Mouse (Mus musculus) myocyte (in vitro differentiated cells): ENCODE measurements around the gene Olfr218.
"Not testable (repeated sequence)": the region's sequence is repeated elsewhere in the genome, so short reads cannot be mapped to it uniquely, and the experiment has no call there.

Experiments used
- CEBPB ChIP-seq: IDR thresholded peaks from 2 replicates; pipeline ENCODE4 v1.6.1; 2011; ENCODE audit warnings: mild to moderate bottlenecking, moderate library complexity; ENCODE audit not compliant: poor library complexity, insufficient read depth, severe bottlenecking
- E2F4 ChIP-seq: IDR thresholded peaks from one replicate; pipeline ENCODE4 v1.6.1; 2011; ENCODE audit warnings: mild to moderate bottlenecking, control low read depth, moderate library complexity; ENCODE audit not compliant: insufficient read depth
- MYOD1 ChIP-seq, 3 experiments: IDR thresholded peaks; one replicate each; pipeline ENCODE4 v1.6.1; 2011; ENCODE audit warnings: control low read depth in 2 of 3, low read depth in 2 of 3, mild to moderate bottlenecking in 2 of 3, moderate library complexity in 1 of 3; ENCODE audit not compliant: insufficient read length in 2 of 3, control insufficient read depth in 1 of 3
- MYOG ChIP-seq, 3 experiments: IDR thresholded peaks; one replicate each; pipeline ENCODE4 v1.6.1; 2011; ENCODE audit warnings: control low read depth in 2 of 3, low read depth in 2 of 3, mild to moderate bottlenecking in 2 of 3; ENCODE audit not compliant: insufficient read length in 2 of 3, control insufficient read depth in 1 of 3, insufficient read depth in 1 of 3
- POLR2A ChIP-seq: IDR thresholded peaks from one replicate; pipeline ENCODE4 v1.6.1; 2011; ENCODE audit warnings: low read depth, mild to moderate bottlenecking, control low read depth, moderate library complexity; ENCODE audit not compliant: insufficient read length
- POLR2AphosphoS2 ChIP-seq: IDR thresholded peaks from one replicate; pipeline ENCODE4 v1.6.1; 2011; ENCODE audit warnings: low read depth, control low read depth; ENCODE audit not compliant: insufficient read length
- SRF ChIP-seq: IDR thresholded peaks from one replicate; pipeline ENCODE4 v1.6.1; 2011; ENCODE audit warnings: low read depth; ENCODE audit not compliant: control insufficient read depth, insufficient read length
- TCF12 ChIP-seq: IDR thresholded peaks from one replicate; pipeline ENCODE4 v1.6.1; 2011; ENCODE audit warnings: mild to moderate bottlenecking, control low read depth; ENCODE audit not compliant: poor library complexity, insufficient read depth, severe bottlenecking
- TCF3 ChIP-seq: IDR thresholded peaks from one replicate; pipeline ENCODE4 v1.6.1; 2011; ENCODE audit warnings: low read depth, control low read depth; ENCODE audit not compliant: insufficient read length
- USF1 ChIP-seq: IDR thresholded peaks from one replicate; pipeline ENCODE4 v1.6.1; 2011; ENCODE audit warnings: low read depth, mild to moderate bottlenecking, control low read depth, moderate library complexity

GRCm38 (mm10) chr1:173237004-173237403, 39.4 kb downstream of the Olfr218 start:
- not testable (repeated sequence) for TF ChIP-seq POLR2A; TCF12; E2F4; POLR2AphosphoS2; MYOD1 (IDR thresholded peaks at IDR 0.05; ENCODE audit: control insufficient read depth in 1 of 3, insufficient read length in 2 of 3, low read depth in 2 of 3); MYOG (IDR thresholded peaks at IDR 0.05; ENCODE audit: control insufficient read depth in 1 of 3, insufficient read depth in 1 of 3, insufficient read length in 2 of 3, low read depth in 2 of 3); CEBPB; SRF; USF1; TCF3
